In genomic region chr11:100826161-100826866, GRCm38 (mm10) we compare ENCODE assay signal across 14 mouse cellular contexts. TPM values are rescaled to one million over a fixed set of nuclear protein-coding genes. Genes with fewer than 3 reads are reported as not detected.
DNase-seq lines count a peak whose midpoint lies in the region; TF ChIP-seq lines count a peak whose summit lies in the region.
"Had no signal": no experiment of that assay in that cellular context is flagged by ENCODE, and none has a peak within 500 bp of the region (broad histone marks: within the 10 kb centered on the region; RNA-seq: fewer than 3 reads in every experiment).

No protein-coding gene starts in this region.

- H3K27ac ChIP-seq in heart, embryonic 10.5 days, result peak overlapping the region; percentile 4; the same call in 1 of the 2 replicates
- no peak overlapping the region for H3K27ac ChIP-seq in left cerebral cortex, adult 2 months
- H3K27ac ChIP-seq in kidney, adult 2 months (ENCODE audit: insufficient read depth, low read depth, low read length), result no peak overlapping the region
- H3K27ac ChIP-seq: embryonic facial prominence, embryonic 13.5 days; kidney, embryonic 15.5 days; liver, embryonic 14.5 days had no signal

- 0 out of 2 replicates have a peak, but pooled peaks cover 2% of the 10 kb centered on the region for H3K36me3 ChIP-seq in heart, embryonic 10.5 days
- no peaks in the 10 kb centered on the region for H3K36me3 ChIP-seq in kidney, adult 2 months (ENCODE audit: control insufficient read depth, insufficient read depth, low read length)
- H3K36me3 ChIP-seq: embryonic facial prominence, embryonic 13.5 days; heart, embryonic 15.5 days; kidney, embryonic 15.5 days had no signal

- no peak overlapping the region for H3K4me3 ChIP-seq in heart, embryonic 10.5 days
- H3K4me3 ChIP-seq in left cerebral cortex, adult 2 months, result no peak overlapping the region
- no peak overlapping the region for H3K4me3 ChIP-seq in kidney, adult 2 months (ENCODE audit: insufficient read depth, low read depth, low read length)
- H3K4me3 ChIP-seq: embryonic facial prominence, embryonic 13.5 days; heart, embryonic 15.5 days; kidney, embryonic 15.5 days; myocyte had no signal

- peaks cover 52% of the 10 kb centered on the region for H3K4me1 ChIP-seq in heart, embryonic 10.5 days
- H3K4me1 ChIP-seq in kidney, adult 2 months (ENCODE audit: control insufficient read depth, insufficient read depth, low read length), result peaks cover 3% of the 10 kb centered on the region; the same call in 1 of the 2 replicates

- TF ChIP-seq POLR2A in kidney, adult 2 months (IDR thresholded peaks at IDR 0.05; ENCODE audit: low read depth, low read length), result no peak

- H3K9me3 ChIP-seq in heart, embryonic 10.5 days, result no peaks in the 10 kb centered on the region
- H3K9me3 ChIP-seq: embryonic facial prominence, embryonic 13.5 days; heart, embryonic 15.5 days; kidney, embryonic 15.5 days had no signal

- WGBS in heart, embryonic 10.5 days, result 85% methylated on average over 13 of the region's 13 CpGs
- 72% methylated on average over 13 of the region's 13 CpGs for WGBS in kidney, adult 2 months

- H3K27me3 ChIP-seq in heart, embryonic 10.5 days (ENCODE audit: insufficient read depth, poor library complexity, severe bottlenecking), result no peaks in the 10 kb centered on the region
- H3K27me3 ChIP-seq in kidney, adult 2 months (replicated peaks; ENCODE audit: control insufficient read depth, insufficient read depth, low read length), result no peaks in the 10 kb centered on the region
- H3K27me3 ChIP-seq: heart, embryonic 15.5 days; kidney, embryonic 15.5 days had no signal

- intact Hi-C loops in left cerebral cortex, adult 2 months (cut with DNase I), result no loop called here

- no peak for DNase-seq in heart, embryonic 10.5 days (ENCODE audit: low spot score)
- no peak for DNase-seq in heart, adult 8-10 months (ENCODE audit: low spot score)
- peak; percentile 60 for DNase-seq in MEL-GATA-1-ER (ENCODE audit: extremely low read depth, low read depth)
- DNase-seq in left cerebral cortex, adult 2 months (ENCODE audit: extremely low spot score in 1 of 2, low spot score in 2 of 2), result peak; percentile 28
- DNase-seq in right cerebral cortex, postnatal 10 days (ENCODE audit: low spot score in 2 of 2), result peak; percentile 82 to 86
- no peak for DNase-seq in kidney, adult 2 months
- no peak for DNase-seq in ovary, adult 18-20 months (ENCODE audit: low spot score)
- no peak for DNase-seq in cerebellum, adult 18-20 months
- DNase-seq: adrenal gland, postnatal 25 days had no signal

- TF ChIP-seq CTCF in left cerebral cortex, adult 2 months (IDR thresholded peaks at IDR 0.05), result no peak
- TF ChIP-seq CTCF in kidney, adult 2 months (conservative IDR thresholded peaks at IDR 0.05; ENCODE audit: insufficient read depth, insufficient read length, low read depth, low read length), result no peak

RNA-seq across cellular contexts. Expression of gene Stat5b, which starts 24.2 kb away (rescaled TPM):
- 25.7 and 30.1 TPM in 2 replicates for polyA plus RNA-seq in heart, embryonic 10.5 days (2016; fragmentation: Nextera tagmentation; extraction: Ambion mirVana)
- total RNA-seq in heart, adult 8-10 months (2022), result 10 to 100 TPM; 57.2 to 64.8 (median 62.7) TPM
- 10 to 100 TPM; 23.6 to 25.0 TPM for total RNA-seq in left cerebral cortex, adult 2 months (2021)
- polyA plus RNA-seq in kidney, adult 2 months (2012; rRNA removed), result 23.2 and 24.0 TPM in 2 replicates

RNA-seq across cellular contexts. Expression of gene Stat5a, which starts 32.8 kb away (rescaled TPM):
- polyA plus RNA-seq in heart, embryonic 10.5 days (2016; fragmentation: Nextera tagmentation; extraction: Ambion mirVana), result 6.2 and 6.6 TPM in 2 replicates
- total RNA-seq in heart, adult 8-10 months (2022), result 10 to 100 TPM; 16.5 to 26.5 (median 21.6) TPM
- total RNA-seq in left cerebral cortex, adult 2 months (2021), result 1 to 10 TPM; 1.7 to 2.0 TPM
- polyA plus RNA-seq in kidney, adult 2 months (2012; rRNA removed), result 15.8 and 16.6 TPM in 2 replicates

RNA-seq across cellular contexts. Expression of gene Ghdc, which starts 55.6 kb away (rescaled TPM):
- polyA plus RNA-seq in heart, embryonic 10.5 days (2016; fragmentation: Nextera tagmentation; extraction: Ambion mirVana), result 4.8 and 6.3 TPM in 2 replicates
- total RNA-seq in heart, adult 8-10 months (2022), result 10 to 100 TPM in 2 of 4 experiments, 1 to 10 TPM in 2; 9.1 to 14.1 (median 10.0) TPM
- total RNA-seq in left cerebral cortex, adult 2 months (2021), result 1 to 10 TPM; 7.3 TPM
- 30.4 and 31.8 TPM in 2 replicates for polyA plus RNA-seq in kidney, adult 2 months (2012; rRNA removed)

Comparison
In these comparisons a context has a peak if more than half of its experiments do, and no peak if none do; other contexts are left out.
1. DNase-seq: peak in MEL-GATA-1-ER (single experiment), left cerebral cortex, adult 2 months (2 of 2) and right cerebral cortex, postnatal 10 days (2 of 2); none in heart, embryonic 10.5 days (single experiment), heart, adult 8-10 months (single experiment), kidney, adult 2 months (single experiment), ovary, adult 18-20 months (single experiment) and cerebellum, adult 18-20 months (0 of 2).
2. RNA of gene Stat5a, which starts 32.8 kb away (total RNA-seq): 16.5 to 26.5 TPM in heart, adult 8-10 months; 1.7 to 2.0 TPM in left cerebral cortex, adult 2 months; every median in the first group is over 4 times any median in the second.